Mouse (Mus musculus) liver, embryonic 13.5 days (tissue): ENCODE measurements around the gene 1190002N15Rik. TPM values are rescaled to one million over a fixed set of nuclear protein-coding genes. Genes with fewer than 3 reads are reported as not detected.
A peak's percentile ranks its signal among the peaks of the same experiment; 100 is the strongest.

ENCODE experiments used
- ATAC-seq: fragments of 200-750 bp; cut with Nextera tagmentation; 2 replicates; pipeline ENCODE4 v1.8.0; 2017; ENCODE audit warnings: low read depth, mild to moderate bottlenecking, moderate number of reproducible peaks, moderate library complexity
- DNase-seq: peaks from one replicate; pipeline ENCODE4 v3.0.0; 2022
- H3K27ac ChIP-seq: fragments of 300-500 bp; sonication (generic); 2 replicates; pipeline ENCODE4 v1.5.1; 2015; ENCODE audit warnings: moderate library complexity, mild to moderate bottlenecking, inconsistent platforms
- H3K27me3 ChIP-seq: fragments of 300-500 bp; sonication (generic); 2 replicates; pipeline ENCODE4 v1.6.1; 2015; ENCODE audit warnings: mild to moderate bottlenecking, inconsistent platforms
- H3K36me3 ChIP-seq: fragments of 300-500 bp; sonication (generic); 2 replicates; pipeline ENCODE4 v1.6.1; 2015; ENCODE audit warnings: mild to moderate bottlenecking, inconsistent platforms
- H3K4me1 ChIP-seq: fragments of 300-500 bp; sonication (generic); replicated peaks from 2 replicates; pipeline ENCODE4 v1.6.1; 2015; ENCODE audit warnings: inconsistent platforms
- H3K4me2 ChIP-seq: fragments of 300-500 bp; sonication (generic); 2 replicates; pipeline ENCODE4 v1.6.1; 2015; ENCODE audit warnings: inconsistent platforms, mild to moderate bottlenecking, moderate library complexity
- H3K4me3 ChIP-seq: fragments of 300-500 bp; sonication (generic); replicated peaks from 2 replicates; pipeline ENCODE4 v1.5.1; 2015; ENCODE audit warnings: mild to moderate bottlenecking, inconsistent platforms
- H3K9ac ChIP-seq: fragments of 300-500 bp; sonication (generic); 2 replicates; pipeline ENCODE4 v1.6.1; 2015; ENCODE audit warnings: mild to moderate bottlenecking, inconsistent platforms
- H3K9me3 ChIP-seq: fragments of 300-500 bp; sonication (generic); replicated peaks from 2 replicates; pipeline ENCODE4 v1.6.1; 2016; ENCODE audit warnings: inconsistent platforms
- WGBS: fragments of 180-500 bp; shearing (Covaris S2); methylation state at CpG from one replicate; pipeline ENCODE4 v1.1.7; 2015; ENCODE audit not compliant: insufficient replicate concordance; 5-methylcytosine and 5-hydroxymethylcytosine counted together
- polyA plus RNA-seq: library from polyadenylated mRNA; unstranded; fragments of >200 nt; fragmentation: Nextera tagmentation; extraction: Ambion mirVana; gene quantifications from 2 replicates; pipeline ENCODE4 v1.2.1, GENCODE M21; 2015

1190002N15Rik gene
- polyA plus RNA-seq, 1 experiment from 2014 or later = 4.2 TPM

GRCm38 (mm10) chr9:94473898-94474297 lies 64.0 kb downstream of the 1190002N15Rik start:
- Histone ChIP-seq H3K36me3 (no peaks in the 10 kb centered on the region), H3K27ac (0 out of 2 replicates have a peak overlapping the region, but pooled peaks have one; percentile 18), H3K4me1 (no peaks in the 10 kb centered on the region), H3K9me3 (no peaks in the 10 kb centered on the region), H3K4me3 (no peak overlapping the region), H3K4me2 (0 out of 2 replicates have a peak overlapping the region, but pooled peaks have one; percentile 13), H3K27me3 (no peaks in the 10 kb centered on the region), H3K9ac (no peak overlapping the region)
- 58% methylated on average over 7 of the region's 7 CpGs for WGBS
- no peak for DNase-seq
- no peak for ATAC-seq

- Histone ChIP-seq H3K4me3 (no peak overlapping the region), H3K4me1 (no peaks in the 10 kb centered on the region), H3K9me3 (no peaks in the 10 kb centered on the region), H3K27ac (no peak overlapping the region), H3K9ac (no peak overlapping the region), H3K4me2 (no peak overlapping the region), H3K36me3 (no peaks in the 10 kb centered on the region), H3K27me3 (no peaks in the 10 kb centered on the region)
- 63% methylated on average over 10 of the region's 10 CpGs for WGBS
- DNase-seq (no peak), ATAC-seq (no peak)
Measured at GRCm38 (mm10) chr9:94472963-94473582, 64.8 kb downstream of the 1190002N15Rik start.

- no peak overlapping the region for H3K27ac ChIP-seq
- H3K4me2 ChIP-seq = no peak overlapping the region
- no peaks in the 10 kb centered on the region for H3K9me3 ChIP-seq
- H3K36me3 ChIP-seq = no peaks in the 10 kb centered on the region
- 27% methylated on average over 2 of the region's 2 CpGs for WGBS
- no peak for ATAC-seq
- H3K9ac ChIP-seq = no peak overlapping the region
- H3K4me1 ChIP-seq = no peaks in the 10 kb centered on the region
- H3K4me3 ChIP-seq = no peak overlapping the region
- no peaks in the 10 kb centered on the region for H3K27me3 ChIP-seq
- no peak for DNase-seq
Measured at GRCm38 (mm10) chr9:94471485-94471884, 66.4 kb downstream of the 1190002N15Rik start.

Other genes starting within 250 kb of the 1190002N15Rik start
- gene Slc9a9, start 131.8 kb upstream of the 1190002N15Rik start, polyA plus RNA-seq = 1.6 and 2.3 TPM in 2 replicates